Mouse (Mus musculus) forebrain, embryonic 11.5 days (tissue): Measurements from ENCODE around the gene Dcaf4. TPM values are rescaled to one million over a fixed set of nuclear protein-coding genes. Genes with fewer than 3 reads are reported as not detected.

ENCODE experiments used
- polyA plus RNA-seq: library from polyadenylated mRNA; unstranded; fragments of >200 nt; fragmentation: Nextera tagmentation; extraction: Ambion mirVana; gene quantifications from 2 replicates; pipeline ENCODE4 v1.2.1, GENCODE M21; 2014

The Dcaf4 gene
- polyA plus RNA-seq, 1 experiment from 2014 or later: 24.4 TPM

Other genes with a start within 250 kb of the Dcaf4 start
- 4.4 and 4.6 TPM in 2 replicates for gene Dpf3, start 32.8 kb upstream of the Dcaf4 start, polyA plus RNA-seq
- 24.8 and 24.9 TPM in 2 replicates for gene Zfyve1, start 76.8 kb downstream of the Dcaf4 start, polyA plus RNA-seq
- gene Rbm25, start 110.8 kb downstream of the Dcaf4 start, polyA plus RNA-seq: 298 and 300 TPM in 2 replicates
- 64.9 and 69.6 TPM in 2 replicates for gene Psen1, start 167.7 kb downstream of the Dcaf4 start, polyA plus RNA-seq
- gene Papln, start 243.2 kb downstream of the Dcaf4 start, polyA plus RNA-seq: 0.04 and 0.05 TPM in 2 replicates